Mouse (Mus musculus): ENCODE measurements at regions not wholly inside any gene's neighbourhood (a gene's known extent, or its start where the extent isn't known, plus 50 kb on each side); places are given as distances from the start of the nearest gene placed in this dataset.

DNA sequence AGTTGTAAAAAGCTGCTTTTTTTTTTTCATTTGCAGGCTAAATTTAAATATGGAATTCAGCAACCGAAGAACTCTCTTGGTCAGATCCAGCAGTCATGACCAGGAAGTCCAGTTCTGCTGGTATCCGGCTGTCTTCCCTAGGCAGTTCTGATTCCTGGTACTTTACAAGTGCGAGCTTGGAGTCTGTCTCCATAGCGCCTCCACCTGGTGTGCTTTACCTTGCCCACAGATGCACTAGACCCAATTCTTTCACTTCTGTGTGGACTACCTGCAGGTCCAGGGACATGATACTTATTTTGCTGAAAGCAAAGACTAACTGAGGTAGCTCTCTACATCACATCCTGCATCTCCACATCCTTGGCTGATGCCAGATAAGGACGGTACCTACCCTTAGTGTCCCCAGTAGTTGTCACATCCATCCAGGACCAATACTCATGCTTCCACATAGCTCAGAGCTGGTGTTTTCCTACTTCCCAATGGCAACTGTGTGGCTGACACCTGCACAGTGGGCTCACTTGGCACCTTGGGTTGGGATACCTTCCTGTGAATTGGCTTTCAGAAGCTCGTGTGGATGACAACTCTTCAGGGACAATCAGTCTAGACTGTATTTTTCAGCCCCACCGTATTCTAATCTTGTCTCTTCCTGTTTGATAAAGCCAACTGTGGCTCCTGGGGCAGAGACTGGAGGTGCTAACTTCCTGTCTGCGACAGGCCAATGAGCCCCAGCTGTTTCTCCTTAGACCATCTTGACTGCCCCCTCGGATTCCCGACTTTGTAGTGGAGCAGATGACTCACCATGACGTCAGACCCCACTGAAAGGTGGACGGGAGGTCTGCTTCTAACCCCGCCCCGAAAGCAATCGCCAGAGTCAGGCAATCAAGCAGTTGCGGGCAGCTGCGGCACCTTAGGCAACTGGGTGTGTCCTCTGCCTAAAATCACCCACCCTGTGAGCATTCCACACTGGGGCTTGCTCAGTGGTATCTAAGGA is 69.1 kb upstream of the Foxo1 start:
- TF ChIP-seq POLR2A (IDR thresholded peaks at IDR 0.05; ENCODE audit: borderline replicate concordance, insufficient read depth, low read length): no peak
- peak; percentile 11; the same call in 1 of the 2 replicates for TF ChIP-seq CTCF (IDR thresholded peaks at IDR 0.05; ENCODE audit: borderline replicate concordance, insufficient read depth, low read depth, low read length)

All from cerebellum, adult 2 months (tissue).